Mouse (Mus musculus): ENCODE results near the gene Ccr7.

Gene Ccr7

GRCm38 (mm10) chr11:99154987-99155641, at the start of gene Ccr7:
Gene Ccr7 (minus strand): TSS chr11:99155077.
- no peak for DNase-seq (ENCODE audit: low read depth, low spot score)

- peak; percentile 83 for DNase-seq (ENCODE audit: low read depth, low spot score)
These were observed 34.3 kb upstream of the Ccr7 start for GRCm38 (mm10) chr11:99189154-99189582.

- DNase-seq (ENCODE audit: low read depth, low spot score): no peak
These were observed 32.5 kb upstream of the Ccr7 start for GRCm38 (mm10) chr11:99187348-99187747.

- DNase-seq (ENCODE audit: low read depth, low spot score): no peak
These were observed 32.0 kb upstream of the Ccr7 start for GRCm38 (mm10) chr11:99186836-99187235.

GRCm38 (mm10) chr11:99182575-99182974, 27.7 kb upstream of the Ccr7 start:
- DNase-seq (ENCODE audit: low read depth, low spot score): no peak

- DNase-seq (ENCODE audit: low read depth, low spot score): no peak
These were observed 25.2 kb upstream of the Ccr7 start for GRCm38 (mm10) chr11:99180071-99180470.

- no peak for DNase-seq (ENCODE audit: low read depth, low spot score)
These were observed 23.0 kb upstream of the Ccr7 start for GRCm38 (mm10) chr11:99177925-99178198.

GRCm38 (mm10) chr11:99177054-99177924, 22.4 kb upstream of the Ccr7 start:
- DNase-seq (ENCODE audit: low read depth, low spot score): no peak

- peak; percentile 27 for DNase-seq (ENCODE audit: low read depth, low spot score)
These were observed 17.1 kb upstream of the Ccr7 start for GRCm38 (mm10) chr11:99172002-99172401.

- DNase-seq (ENCODE audit: low read depth, low spot score): no peak
These were observed 16.6 kb upstream of the Ccr7 start for GRCm38 (mm10) chr11:99171442-99171841.

GRCm38 (mm10) chr11:99170547-99171267, 15.8 kb upstream of the Ccr7 start:
- no peak for DNase-seq (ENCODE audit: low read depth, low spot score)

GRCm38 (mm10) chr11:99170005-99170404, 15.1 kb upstream of the Ccr7 start:
- DNase-seq (ENCODE audit: low read depth, low spot score): no peak

GRCm38 (mm10) chr11:99169438-99169837, 14.6 kb upstream of the Ccr7 start:
- DNase-seq (ENCODE audit: low read depth, low spot score): no peak

GRCm38 (mm10) chr11:99168030-99168474, 13.2 kb upstream of the Ccr7 start:
- DNase-seq (ENCODE audit: low read depth, low spot score): no peak

GRCm38 (mm10) chr11:99167576-99167975, 12.7 kb upstream of the Ccr7 start:
- DNase-seq (ENCODE audit: low read depth, low spot score): no peak

- no peak for DNase-seq (ENCODE audit: low read depth, low spot score)
These were observed 11.4 kb upstream of the Ccr7 start for GRCm38 (mm10) chr11:99166241-99166640.

- no peak for DNase-seq (ENCODE audit: low read depth, low spot score)
These were observed 10.3 kb upstream of the Ccr7 start for GRCm38 (mm10) chr11:99165031-99165752.

- peak; percentile 38 for DNase-seq (ENCODE audit: low read depth, low spot score)
These were observed 8.3 kb upstream of the Ccr7 start for GRCm38 (mm10) chr11:99162972-99163686.

GRCm38 (mm10) chr11:99161648-99162047, 6.8 kb upstream of the Ccr7 start:
- DNase-seq (ENCODE audit: low read depth, low spot score): no peak

GRCm38 (mm10) chr11:99160228-99160627, 5.4 kb upstream of the Ccr7 start:
- no peak for DNase-seq (ENCODE audit: low read depth, low spot score)

GRCm38 (mm10) chr11:99155817-99156216, 940 bp upstream of the Ccr7 start:
- DNase-seq (ENCODE audit: low read depth, low spot score): no peak
